Mouse (Mus musculus) monocyte, adult 5-6 weeks (primary cell): ENCODE measurements at regions not wholly inside any gene's neighbourhood (a gene's known extent, or its start where the extent isn't known, plus 50 kb on each side); places are given as distances from the start of the nearest gene placed in this dataset.
A peak's percentile ranks its signal among the peaks of the same experiment; 100 is the strongest.

Experiments
- ATAC-seq: fragments of 153-309, 156-312 bp; replicated peaks from 2 replicates; pipeline ENCODE4 v1.8.0; 2017; ENCODE audit warnings: mild to moderate bottlenecking; ENCODE audit not compliant: low TSS enrichment, insufficient number of reproducible peaks, severe bottlenecking, poor library complexity, low FRiP score

GRCm38 (mm10) chr8:126759711-126760110 is 165.9 kb upstream of the Irf2bp2 start:
- ATAC-seq = no peak

- no peak for ATAC-seq
These were observed 165.2 kb upstream of the Irf2bp2 start for GRCm38 (mm10) chr8:126758951-126759350.

GRCm38 (mm10) chr8:126757951-126758757 is 164.4 kb upstream of the Irf2bp2 start:
- peak; percentile 90 for ATAC-seq

- ATAC-seq = no peak
These were observed 162.7 kb upstream of the Irf2bp2 start for GRCm38 (mm10) chr8:126756300-126757097.

GRCm38 (mm10) chr8:126755669-126756068 is 161.9 kb upstream of the Irf2bp2 start:
- peak; percentile 74 for ATAC-seq

- ATAC-seq = no peak
These were observed 160.6 kb upstream of the Irf2bp2 start for GRCm38 (mm10) chr8:126754361-126754809.

GRCm38 (mm10) chr8:126753059-126753855 is 159.5 kb upstream of the Irf2bp2 start:
- ATAC-seq = no peak

GRCm38 (mm10) chr8:126751416-126752140 is 157.8 kb upstream of the Irf2bp2 start:
- no peak for ATAC-seq

- no peak for ATAC-seq
These were observed 152.4 kb upstream of the Irf2bp2 start for GRCm38 (mm10) chr8:126745992-126746775.

- ATAC-seq = no peak
These were observed 151.1 kb upstream of the Irf2bp2 start for GRCm38 (mm10) chr8:126744747-126745382.

GRCm38 (mm10) chr8:126743296-126743695 is 149.5 kb upstream of the Irf2bp2 start:
- no peak for ATAC-seq

- ATAC-seq = no peak
These were observed 148.3 kb upstream of the Irf2bp2 start for GRCm38 (mm10) chr8:126742081-126742480.

- no peak for ATAC-seq
These were observed 147.2 kb upstream of the Irf2bp2 start for GRCm38 (mm10) chr8:126741031-126741430.

- ATAC-seq = no peak
These were observed 146.0 kb upstream of the Irf2bp2 start for GRCm38 (mm10) chr8:126739768-126740167.

GRCm38 (mm10) chr8:126737032-126737431 is 143.2 kb upstream of the Irf2bp2 start:
- ATAC-seq = no peak

GRCm38 (mm10) chr8:126736441-126736962 is 142.7 kb upstream of the Irf2bp2 start:
- no peak for ATAC-seq
